Mouse (Mus musculus): Measurements from ENCODE around the gene Atl2. TPM values are rescaled to one million over a fixed set of nuclear protein-coding genes. Genes with fewer than 3 reads are reported as not detected.

The Atl2 gene
- polyA plus RNA-seq, 1 experiment, result 1.5 TPM

GRCm38 (mm10) chr17:79862038-79862437 lies 33.9 kb downstream of the Atl2 start:
- H3K27me3 ChIP-seq (replicated peaks), result no peaks in the 10 kb centered on the region
- H3K4me1 ChIP-seq, result peaks cover 8% of the 10 kb centered on the region
- H3K9me3 ChIP-seq, result no peaks in the 10 kb centered on the region
- no peak for TF ChIP-seq GATA1 (IDR thresholded peaks at IDR 0.05; ENCODE audit: borderline replicate concordance, low read length)
- no peak for TF ChIP-seq FLI1 (IDR thresholded peaks at IDR 0.05; ENCODE audit: low read length)
- H3K36me3 ChIP-seq (replicated peaks; ENCODE audit: low read length), result peaks cover 93% of the 10 kb centered on the region
- no peak overlapping the region for H3K4me3 ChIP-seq (replicated peaks)

GRCm38 (mm10) chr17:79855533-79855932 lies 40.4 kb downstream of the Atl2 start:
- Histone ChIP-seq H3K4me1 (no peaks in the 10 kb centered on the region), H3K4me3 (replicated peaks) (no peak overlapping the region), H3K9me3 (no peaks in the 10 kb centered on the region), H3K36me3 (replicated peaks; ENCODE audit: low read length) (peaks cover 99% of the 10 kb centered on the region), H3K27me3 (replicated peaks) (no peaks in the 10 kb centered on the region)
- no peak for TF ChIP-seq GATA1 (IDR thresholded peaks at IDR 0.05; ENCODE audit: borderline replicate concordance, low read length)
- TF ChIP-seq FLI1 (IDR thresholded peaks at IDR 0.05; ENCODE audit: low read length), result no peak

DNA sequence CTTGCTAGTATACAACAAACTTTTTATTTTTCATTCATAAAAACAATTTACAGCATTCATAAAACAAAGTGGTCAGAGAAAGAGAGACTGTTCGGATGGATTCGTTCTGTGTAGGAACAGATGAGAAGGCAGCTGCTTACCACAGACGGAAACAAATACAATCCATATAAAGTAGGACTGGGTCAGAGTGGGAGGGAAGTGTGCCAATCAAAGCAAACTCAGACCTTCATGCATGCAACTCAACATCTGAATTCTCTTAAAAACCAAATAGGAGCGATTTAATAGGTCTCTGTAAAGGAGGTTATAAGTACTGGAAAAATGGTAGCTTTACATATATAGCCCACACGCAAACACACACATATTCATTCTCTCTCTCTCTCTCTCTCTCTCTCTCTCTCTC lies 47.5 kb downstream of the Atl2 start:
- Histone ChIP-seq H3K4me3 (replicated peaks) (no peak overlapping the region), H3K27me3 (replicated peaks) (peaks cover 2% of the 10 kb centered on the region), H3K4me1 (no peaks in the 10 kb centered on the region), H3K36me3 (replicated peaks; ENCODE audit: low read length) (peaks cover 59% of the 10 kb centered on the region), H3K9me3 (no peaks in the 10 kb centered on the region)
- TF ChIP-seq GATA1 (IDR thresholded peaks at IDR 0.05; ENCODE audit: borderline replicate concordance, low read length), result no peak
- TF ChIP-seq FLI1 (IDR thresholded peaks at IDR 0.05; ENCODE audit: low read length), result no peak

DNA sequence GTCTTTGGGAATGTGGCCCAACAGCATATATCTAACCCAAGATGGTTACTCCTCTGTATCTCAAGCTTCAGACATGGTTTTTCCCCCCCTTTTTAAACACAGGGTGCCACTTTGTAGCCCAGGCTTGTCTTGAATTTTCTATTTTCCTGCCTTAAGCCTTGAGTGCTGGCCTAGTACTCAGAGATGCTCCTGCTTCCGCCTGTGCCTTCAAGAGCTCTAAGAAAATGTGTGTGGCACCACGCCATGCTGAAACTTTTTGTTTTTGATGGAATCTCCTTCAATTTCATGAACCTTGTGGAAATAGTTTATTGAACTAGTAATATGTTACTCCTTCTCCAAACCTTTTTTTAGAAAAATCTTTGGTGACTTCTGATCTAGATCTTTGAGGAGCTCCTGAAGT lies 49.7 kb downstream of the Atl2 start:
- Histone ChIP-seq H3K9me3 (no peaks in the 10 kb centered on the region), H3K36me3 (replicated peaks; ENCODE audit: low read length) (peaks cover 37% of the 10 kb centered on the region), H3K4me1 (no peaks in the 10 kb centered on the region), H3K27me3 (replicated peaks) (peaks cover 2% of the 10 kb centered on the region), H3K4me3 (replicated peaks) (no peak overlapping the region)
- TF ChIP-seq FLI1 (IDR thresholded peaks at IDR 0.05; ENCODE audit: low read length) (no peak), GATA1 (IDR thresholded peaks at IDR 0.05; ENCODE audit: borderline replicate concordance, low read length) (no peak)

DNA sequence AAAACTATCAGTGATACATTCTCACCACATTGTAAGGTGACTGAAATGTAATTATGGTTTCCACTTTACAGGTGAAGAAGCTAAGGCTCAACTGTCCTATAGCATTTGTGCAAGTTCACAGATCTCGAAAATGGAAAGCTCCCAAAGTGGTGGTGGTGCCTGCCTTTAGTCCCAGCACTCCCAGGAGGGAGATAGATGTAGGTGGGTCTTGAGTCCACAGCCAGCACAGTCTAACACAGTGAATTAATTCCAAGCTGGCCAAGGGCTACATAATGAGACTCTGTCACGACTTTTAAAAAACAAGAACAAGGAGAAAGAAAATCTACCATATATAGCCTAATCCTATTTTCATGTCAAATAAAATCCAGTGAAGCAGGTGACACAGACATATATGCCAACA lies 50.2 kb downstream of the Atl2 start:
- Histone ChIP-seq H3K36me3 (replicated peaks; ENCODE audit: low read length) (peaks cover 32% of the 10 kb centered on the region), H3K4me3 (replicated peaks) (no peak overlapping the region), H3K27me3 (replicated peaks) (peaks cover 2% of the 10 kb centered on the region), H3K9me3 (no peaks in the 10 kb centered on the region), H3K4me1 (no peaks in the 10 kb centered on the region)
- TF ChIP-seq GATA1 (IDR thresholded peaks at IDR 0.05; ENCODE audit: borderline replicate concordance, low read length) (no peak), FLI1 (IDR thresholded peaks at IDR 0.05; ENCODE audit: low read length) (no peak)

DNA sequence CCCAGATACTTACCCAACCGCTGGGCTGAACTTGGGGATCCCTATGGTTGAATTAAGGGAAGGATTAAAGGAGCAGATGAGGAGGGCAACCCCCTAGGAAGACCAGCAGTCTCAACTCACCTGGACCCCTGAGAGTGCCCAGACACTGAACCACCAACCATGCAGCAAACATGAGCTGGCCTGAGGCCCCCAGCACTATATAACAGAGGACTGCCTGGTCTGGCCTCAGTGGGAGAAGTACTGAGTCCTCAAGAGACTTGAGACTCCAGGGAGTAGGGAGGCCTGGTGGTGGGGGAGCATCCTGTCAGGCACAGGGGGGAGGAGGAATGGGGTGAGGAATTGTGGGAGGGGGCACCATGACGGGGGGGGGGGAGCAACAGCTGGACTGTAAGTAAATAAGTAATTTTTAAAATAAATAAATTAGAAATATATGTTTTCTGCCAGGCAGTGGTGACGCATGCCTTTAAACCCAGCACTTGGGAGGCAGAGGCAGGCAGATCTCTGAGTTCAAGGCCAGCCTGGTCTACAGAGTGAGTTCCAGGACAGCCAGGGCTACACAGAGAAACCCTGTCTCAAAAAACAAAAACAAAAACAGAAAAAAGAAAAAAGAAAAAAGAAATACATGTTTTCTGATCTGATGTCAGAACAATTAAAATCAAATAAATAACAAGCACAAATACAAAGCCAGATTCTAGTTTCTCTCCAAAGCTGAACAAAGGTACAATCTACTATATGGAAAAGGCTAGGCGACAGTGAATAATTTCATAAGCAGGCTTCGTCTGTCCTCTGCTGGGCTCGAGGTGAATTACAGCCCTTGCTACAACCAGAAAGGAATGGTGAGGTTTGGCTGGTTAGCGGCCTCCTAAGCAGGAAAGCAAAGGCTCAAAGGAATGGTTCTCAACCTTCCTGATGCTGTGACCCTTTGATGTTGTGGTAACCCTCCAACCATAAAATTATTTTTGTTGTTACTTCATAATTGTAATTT lies 55.4 kb downstream of the Atl2 start:
- peaks cover 20% of the 10 kb centered on the region for H3K27me3 ChIP-seq (replicated peaks)
- TF ChIP-seq FLI1 (IDR thresholded peaks at IDR 0.05; ENCODE audit: low read length) (no peak), GATA1 (IDR thresholded peaks at IDR 0.05; ENCODE audit: borderline replicate concordance, low read length) (no peak)

DNA sequence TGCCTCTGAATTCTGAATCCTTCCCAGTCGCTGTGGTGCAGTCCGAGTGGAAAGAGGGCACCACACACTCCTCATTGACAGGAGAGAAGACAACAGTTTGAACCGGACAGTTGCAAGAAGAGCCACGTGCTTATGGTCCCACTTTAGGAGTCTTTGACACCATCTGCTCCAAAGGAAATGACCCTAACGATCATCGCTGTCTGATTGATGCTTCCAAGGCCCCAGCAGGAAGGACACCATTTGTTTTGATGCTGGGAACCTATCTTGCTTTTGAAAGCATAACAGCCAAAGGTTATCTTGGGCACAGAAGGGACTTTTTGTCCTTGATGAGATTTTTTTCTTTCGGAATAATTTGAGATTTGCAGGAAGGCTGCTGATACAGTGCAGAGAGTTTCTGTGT lies 58.9 kb downstream of the Atl2 start:
- Histone ChIP-seq H3K9me3 (no peaks in the 10 kb centered on the region), H3K4me1 (peaks cover 6% of the 10 kb centered on the region), H3K36me3 (replicated peaks; ENCODE audit: low read length) (no peaks in the 10 kb centered on the region), H3K27me3 (replicated peaks) (peaks cover 27% of the 10 kb centered on the region), H3K4me3 (replicated peaks) (no peak overlapping the region)
- TF ChIP-seq FLI1 (IDR thresholded peaks at IDR 0.05; ENCODE audit: low read length), result no peak
- TF ChIP-seq GATA1 (IDR thresholded peaks at IDR 0.05; ENCODE audit: borderline replicate concordance, low read length), result no peak

More for the DNA sequence above, 55.4 kb downstream of the Atl2 start:
- Histone ChIP-seq H3K4me3 (replicated peaks) (no peak overlapping the region), H3K36me3 (replicated peaks; ENCODE audit: low read length) (no peaks in the 10 kb centered on the region), H3K4me1 (peaks cover 6% of the 10 kb centered on the region), H3K9me3 (no peaks in the 10 kb centered on the region)

- H3K36me3 ChIP-seq (replicated peaks; ENCODE audit: low read length), result no peaks in the 10 kb centered on the region
- TF ChIP-seq GATA1 (IDR thresholded peaks at IDR 0.05; ENCODE audit: borderline replicate concordance, low read length) (no peak), FLI1 (IDR thresholded peaks at IDR 0.05; ENCODE audit: low read length) (no peak)
- peaks cover 6% of the 10 kb centered on the region for H3K4me1 ChIP-seq
- H3K9me3 ChIP-seq, result no peaks in the 10 kb centered on the region
- H3K4me3 ChIP-seq (replicated peaks), result no peak overlapping the region
- peaks cover 27% of the 10 kb centered on the region for H3K27me3 ChIP-seq (replicated peaks)
These were observed 60.1 kb downstream of the Atl2 start for GRCm38 (mm10) chr17:79835714-79836373.

- Histone ChIP-seq H3K36me3 (replicated peaks; ENCODE audit: low read length) (no peaks in the 10 kb centered on the region), H3K4me3 (replicated peaks) (no peak overlapping the region), H3K4me1 (peaks cover 6% of the 10 kb centered on the region), H3K9me3 (no peaks in the 10 kb centered on the region), H3K27me3 (replicated peaks) (peaks cover 9% of the 10 kb centered on the region)
- TF ChIP-seq FLI1 (IDR thresholded peaks at IDR 0.05; ENCODE audit: low read length), result no peak
- no peak for TF ChIP-seq GATA1 (IDR thresholded peaks at IDR 0.05; ENCODE audit: borderline replicate concordance, low read length)
These were observed 63.6 kb downstream of the Atl2 start for GRCm38 (mm10) chr17:79832284-79832683.
